Mouse (Mus musculus) B cell, adult (primary cell): Measurements from ENCODE around the gene Pomc. TPM values are rescaled to one million over a fixed set of nuclear protein-coding genes. Genes with fewer than 3 reads are reported as not detected.

ENCODE experiments used
- total RNA-seq: library from RNA; stranded (reverse); gene quantifications from 4 replicates; pipeline ENCODE4 v1.2.4, GENCODE M21; 2023; ENCODE audit not compliant: inconsistent age

Pomc gene
- 1.9 to 3.3 TPM (median 2.0 TPM) in 4 replicates for total RNA-seq

DNA sequence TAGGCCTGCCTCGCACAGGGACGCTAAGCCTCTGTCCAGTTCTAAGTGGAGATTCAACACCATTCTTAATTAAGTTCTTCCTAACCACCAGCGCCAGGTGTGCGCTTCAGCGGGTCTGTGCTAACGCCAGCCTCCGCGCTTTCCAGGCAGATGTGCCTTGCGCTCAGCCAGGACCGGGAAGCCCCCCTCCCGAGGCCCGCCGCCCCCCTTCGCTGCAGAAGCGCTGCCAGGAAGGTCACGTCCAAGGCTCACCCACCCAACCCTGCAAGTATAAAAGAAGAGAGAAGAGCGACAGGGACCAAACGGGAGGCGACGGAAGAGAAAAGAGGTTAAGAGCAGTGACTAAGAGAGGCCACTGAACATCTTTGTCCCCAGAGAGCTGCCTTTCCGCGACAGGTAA is at the start of gene Pomc:
TSS of gene Pomc (plus strand) at position 301 of the 400 bp plus-strand sequence.

Other genes with a start within 250 kb of the Pomc start
- 59.1 to 79.4 TPM (median 66.5 TPM) in 4 replicates for gene Dnmt3a, start 148.9 kb upstream of the Pomc start, total RNA-seq
- gene Efr3b, start 84.0 kb downstream of the Pomc start, total RNA-seq = 0.09 to 1.6 TPM in 2 of 4 replicates, not detected in the others
- gene Dnajc27, start 127.6 kb downstream of the Pomc start, total RNA-seq = 15.1 to 18.7 TPM (median 16.9 TPM) in 4 replicates
- 8.2 to 11.8 TPM (median 10.0 TPM) in 4 replicates for gene Adcy3, start 178.2 kb downstream of the Pomc start, total RNA-seq